Mouse (Mus musculus): ENCODE results near the gene Gm21060. TPM values are rescaled to one million over a fixed set of nuclear protein-coding genes. Genes with fewer than 3 reads are reported as not detected.

Gm21060 gene
- not detected in 2 replicates for polyA plus RNA-seq (2012; rRNA removed)

DNA sequence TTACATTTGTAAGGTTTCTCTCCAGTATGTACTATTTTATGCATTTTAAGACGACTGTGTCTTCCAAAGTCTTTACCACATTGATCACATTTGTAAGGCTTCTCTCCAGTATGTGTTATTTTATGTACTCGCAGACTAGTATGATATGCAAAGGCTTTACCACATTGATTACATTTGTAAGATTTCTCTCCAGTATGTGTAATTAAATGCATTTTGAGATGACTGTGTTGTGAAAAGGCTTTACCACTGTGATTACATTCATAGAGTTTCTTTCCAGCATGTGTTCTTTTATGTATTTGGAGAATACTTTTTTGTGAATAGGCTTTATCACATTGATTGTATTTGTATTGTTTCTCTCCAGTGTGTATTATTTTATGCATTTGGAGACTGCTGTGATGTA is at the start of gene Gm21060:
Gene Gm21060, minus strand, starts transcription at position 101 of the 400 bp plus-strand sequence.

Other genes with a start within 250 kb of the Gm21060 start
- gene Zfp950, start 156.2 kb downstream of the Gm21060 start, polyA plus RNA-seq (2012; rRNA removed) = 13.5 and 32.8 TPM in 2 replicates
- 0.02 and 0.07 TPM in 2 replicates for gene Gm7102, start 120.8 kb downstream of the Gm21060 start, polyA plus RNA-seq (2012; rRNA removed)
- not detected in 2 replicates for gene Gm6020, start 113.2 kb downstream of the Gm21060 start, polyA plus RNA-seq (2012; rRNA removed)
- 84.7 and 110 TPM in 2 replicates for gene Csf2ra, start 68.6 kb downstream of the Gm21060 start, polyA plus RNA-seq (2012; rRNA removed)